Mouse (Mus musculus) stomach, postnatal 0 days (tissue): Measurements from ENCODE around the gene Tbc1d5. TPM values are rescaled to one million over a fixed set of nuclear protein-coding genes. Genes with fewer than 3 reads are reported as not detected.

ENCODE experiments used
- ATAC-seq: fragments of 200-750 bp; cut with Nextera tagmentation; 2 replicates; pipeline ENCODE4 v1.8.0; 2017; ENCODE audit not compliant: low FRiP score, low TSS enrichment
- DNase-seq: peaks from one replicate; pipeline ENCODE4 v3.0.0-alpha.2; 2016; ENCODE audit warnings: low spot score
- H3K27ac ChIP-seq: fragments of 300-500 bp; sonication (generic); replicated peaks from 2 replicates; pipeline ENCODE4 v1.5.1; 2014; ENCODE audit warnings: mild to moderate bottlenecking, control low read depth
- H3K27me3 ChIP-seq: fragments of 300-500 bp; sonication (generic); 2 replicates; pipeline ENCODE4 v1.6.1; 2014; ENCODE audit warnings: low read length; ENCODE audit not compliant: control insufficient read depth, insufficient read depth
- H3K36me3 ChIP-seq: fragments of 300-500 bp; sonication (generic); 2 replicates; pipeline ENCODE4 v1.6.1; 2014; ENCODE audit warnings: low read length, mixed read lengths; ENCODE audit not compliant: control insufficient read depth, insufficient read depth
- H3K4me1 ChIP-seq: fragments of 300-500 bp; sonication (generic); replicated peaks from 2 replicates; pipeline ENCODE4 v1.6.1; 2014; ENCODE audit warnings: antibody characterized with exemption; ENCODE audit not compliant: control insufficient read depth, insufficient read depth
- H3K4me2 ChIP-seq: fragments of 300-500 bp; sonication (generic); replicated peaks from 2 replicates; pipeline ENCODE4 v1.6.1; 2014; ENCODE audit warnings: low read depth, mild to moderate bottlenecking, control low read depth, moderate library complexity
- H3K4me3 ChIP-seq: fragments of 300-500 bp; sonication (generic); 2 replicates; pipeline ENCODE4 v1.5.1; 2014; ENCODE audit warnings: low read depth, low read length, control low read depth
- H3K9ac ChIP-seq: fragments of 300-500 bp; sonication (generic); 2 replicates; pipeline ENCODE4 v1.6.1; 2014; ENCODE audit warnings: mild to moderate bottlenecking, low read length, control low read depth, mixed read lengths
- H3K9me3 ChIP-seq: fragments of 300-500 bp; sonication (generic); 2 replicates; pipeline ENCODE4 v1.6.1; 2016; ENCODE audit warnings: low read length; ENCODE audit not compliant: control insufficient read depth
- CTCF ChIP-seq: IDR thresholded peaks from 2 replicates; pipeline ENCODE4 v1.5.1; 2016; ENCODE audit warnings: antibody characterized with exemption, low read depth, mild to moderate bottlenecking, moderate library complexity
- EP300 ChIP-seq: optimal IDR thresholded peaks from 2 replicates; pipeline ENCODE3; 2016; ENCODE audit warnings: antibody characterized with exemption
- WGBS: fragments of 180-500 bp; shearing (Covaris S2); extraction: QIAGEN DNeasy Blood & Tissue Kit; methylation state at CpG from one replicate; pipeline ENCODE4 v1.1.7; 2014; 5-methylcytosine and 5-hydroxymethylcytosine counted together
- polyA plus RNA-seq: library from polyadenylated mRNA; unstranded; fragments of >200 nt; fragmentation: Nextera tagmentation; extraction: Ambion mirVana; gene quantifications from 2 replicates; pipeline ENCODE4 v1.2.1, GENCODE M21; 2015

Gene Tbc1d5
- polyA plus RNA-seq, 1 experiment from 2014 or later: 2.8 TPM

DNA sequence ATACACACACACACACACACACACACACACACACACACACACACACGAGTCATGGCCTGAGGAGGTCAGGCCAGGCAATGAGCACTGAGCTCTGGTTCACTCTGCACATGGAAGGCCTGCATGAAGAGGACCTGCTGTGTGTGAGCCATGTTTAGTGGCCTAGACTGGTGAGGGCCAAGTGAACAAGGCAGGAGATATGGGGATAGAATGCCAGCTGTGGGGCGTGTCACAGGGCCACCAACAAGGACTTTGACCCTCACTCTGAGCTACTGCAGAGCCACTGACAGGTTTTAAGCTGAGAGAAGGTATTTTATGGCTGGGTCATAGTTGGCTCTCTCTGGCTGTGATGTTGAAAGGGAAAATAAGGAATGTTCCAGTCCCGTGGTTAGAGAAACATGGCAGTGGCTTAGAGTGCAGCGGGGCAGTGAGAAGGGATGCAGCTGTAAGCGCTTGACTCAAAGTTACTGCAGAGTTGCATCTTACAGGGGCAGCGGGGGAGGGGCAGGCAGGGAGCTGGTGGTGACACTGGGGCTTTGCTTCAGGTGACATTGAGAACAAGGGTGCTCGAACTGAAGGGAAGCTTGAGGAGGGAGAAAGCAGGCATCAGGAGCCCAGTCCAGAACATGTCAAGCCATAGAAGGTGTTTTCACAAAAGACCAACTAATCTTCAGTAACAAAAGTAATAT is 494.0 kb downstream of the Tbc1d5 start:
- DNase-seq: peak; percentile 65
- ATAC-seq: peak; percentile 93
- Histone ChIP-seq H3K4me3 (no peak overlapping the region), H3K4me1 (no peaks in the 10 kb centered on the region), H3K9me3 (no peaks in the 10 kb centered on the region), H3K27me3 (no peaks in the 10 kb centered on the region), H3K27ac (no peak overlapping the region), H3K4me2 (no peak overlapping the region), H3K9ac (no peak overlapping the region), H3K36me3 (0 out of 2 replicates have a peak, but pooled peaks cover 3% of the 10 kb centered on the region)
- WGBS: 67% methylated on average over 7 of the region's 7 CpGs
- TF ChIP-seq EP300 (no peak), CTCF (no peak)
